ENCODE assay signal across 19 mouse cellular contexts in the genomic region with DNA sequence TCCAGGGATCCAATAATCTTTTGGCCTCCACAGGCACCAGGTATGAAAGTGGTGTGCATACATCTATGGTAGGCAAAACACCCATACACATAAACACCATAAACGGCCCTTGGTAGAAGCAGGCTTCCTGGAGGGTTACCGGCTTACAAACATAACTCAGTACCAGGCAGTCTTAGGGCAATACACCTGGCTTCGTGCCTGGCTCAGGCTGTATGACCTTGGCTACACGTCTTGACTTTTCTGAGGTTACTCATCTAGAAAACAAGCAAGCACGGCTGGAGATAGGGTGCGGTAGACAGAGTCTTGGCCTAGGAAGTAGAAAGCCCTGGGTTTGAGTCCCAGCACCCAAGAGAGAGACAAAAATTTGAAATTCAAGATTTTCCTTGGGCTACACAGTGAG. TPM values are rescaled to one million over a fixed set of nuclear protein-coding genes. Genes with fewer than 3 reads are reported as not detected.
A peak's percentile ranks its signal among the peaks of the same experiment; 100 is the strongest.
DNase-seq lines count a peak whose midpoint lies in the region; ATAC-seq and TF ChIP-seq lines count a peak whose summit lies in the region.
"Had no signal": no experiment of that assay in that cellular context is flagged by ENCODE, and none has a peak within 500 bp of the region (broad histone marks: within the 10 kb centered on the region; RNA-seq: fewer than 3 reads in every experiment).

No protein-coding gene starts in this region.

- 88% methylated on average over 6 of the region's 6 CpGs for WGBS in forebrain, embryonic 15.5 days
- WGBS in forebrain, postnatal 0 days = 86% methylated on average over 6 of the region's 6 CpGs
- 37% methylated on average over 6 of the region's 6 CpGs for WGBS in kidney, adult 2 months
- WGBS in kidney, embryonic 15.5 days = 85% methylated on average over 6 of the region's 6 CpGs
- WGBS in neural tube, embryonic 15.5 days = 84% methylated on average over 6 of the region's 6 CpGs

- H3K9ac ChIP-seq in forebrain, embryonic 15.5 days (replicated peaks) = no peak overlapping the region
- H3K9ac ChIP-seq in forebrain, postnatal 0 days = no peak overlapping the region
- no peak overlapping the region for H3K9ac ChIP-seq in kidney, embryonic 15.5 days
- H3K9ac ChIP-seq in neural tube, embryonic 15.5 days (replicated peaks) = no peak overlapping the region
- H3K9ac ChIP-seq: embryonic facial prominence, embryonic 12.5 days; hindbrain, embryonic 12.5 days; liver, embryonic 14.5 days had no signal

- peak; percentile 50 for DNase-seq in adrenal gland, postnatal 14 days
- DNase-seq in adrenal gland, postnatal 4 days (ENCODE audit: low spot score in 2 of 2) = no peak
- no peak for DNase-seq in forebrain, postnatal 0 days
- peak; percentile 72 for DNase-seq in kidney, adult 2 months
- no peak for DNase-seq in neural tube, embryonic 10.5 days (ENCODE audit: extremely low spot score, low spot score)
- DNase-seq: cerebellum, adult 9-10 months; right cerebral cortex, postnatal 14 days; spleen, adult 18-20 months had no signal

- H3K9me3 ChIP-seq in forebrain, embryonic 15.5 days = no peaks in the 10 kb centered on the region
- H3K9me3 ChIP-seq in forebrain, postnatal 0 days (ENCODE audit: low read length) = no peaks in the 10 kb centered on the region
- H3K9me3 ChIP-seq in kidney, embryonic 15.5 days (replicated peaks) = no peaks in the 10 kb centered on the region
- no peaks in the 10 kb centered on the region for H3K9me3 ChIP-seq in neural tube, embryonic 15.5 days (replicated peaks)
- H3K9me3 ChIP-seq: embryonic facial prominence, embryonic 12.5 days; heart, embryonic 10.5 days; hindbrain, embryonic 12.5 days; midbrain, embryonic 10.5 days had no signal

- H3K4me2 ChIP-seq in forebrain, embryonic 15.5 days (replicated peaks) = no peak overlapping the region
- H3K4me2 ChIP-seq in forebrain, postnatal 0 days (ENCODE audit: low read depth) = no peak overlapping the region
- no peak overlapping the region for H3K4me2 ChIP-seq in kidney, embryonic 15.5 days
- H3K4me2 ChIP-seq in neural tube, embryonic 15.5 days = no peak overlapping the region
- H3K4me2 ChIP-seq: embryonic facial prominence, embryonic 12.5 days had no signal

- no peak for TF ChIP-seq CTCF in forebrain, postnatal 0 days (IDR thresholded peaks at IDR 0.05; ENCODE audit: low read depth)
- no peak for TF ChIP-seq CTCF in kidney, adult 2 months (conservative IDR thresholded peaks at IDR 0.05; ENCODE audit: insufficient read depth, insufficient read length, low read depth, low read length)

- ATAC-seq in forebrain, embryonic 15.5 days (replicated peaks) = no peak
- no peak for ATAC-seq in forebrain, postnatal 0 days
- no peak for ATAC-seq in kidney, embryonic 15.5 days (replicated peaks; ENCODE audit: low FRiP score)
- no peak for ATAC-seq in neural tube, embryonic 15.5 days (ENCODE audit: low FRiP score)
- ATAC-seq: activated CD4-positive, CD25-positive, alpha-beta regulatory T cell, adult 4 months; CD4-positive, CD25-positive, alpha-beta regulatory T cell, adult 4 months had no signal

- H3K27me3 ChIP-seq in forebrain, embryonic 15.5 days = no peaks in the 10 kb centered on the region
- H3K27me3 ChIP-seq in forebrain, postnatal 0 days (ENCODE audit: insufficient read depth, low read length) = no peaks in the 10 kb centered on the region
- no peaks in the 10 kb centered on the region for H3K27me3 ChIP-seq in kidney, adult 2 months (replicated peaks; ENCODE audit: control insufficient read depth, insufficient read depth, low read length)
- no peaks in the 10 kb centered on the region for H3K27me3 ChIP-seq in kidney, embryonic 15.5 days
- H3K27me3 ChIP-seq in neural tube, embryonic 15.5 days (replicated peaks) = no peaks in the 10 kb centered on the region
- H3K27me3 ChIP-seq: embryonic facial prominence, embryonic 12.5 days; hindbrain, embryonic 12.5 days had no signal

- H3K36me3 ChIP-seq in forebrain, embryonic 15.5 days = no peaks in the 10 kb centered on the region
- peaks cover 7% of the 10 kb centered on the region; the same call in 1 of the 2 replicates for H3K36me3 ChIP-seq in forebrain, postnatal 0 days (ENCODE audit: insufficient read depth)
- no peaks in the 10 kb centered on the region for H3K36me3 ChIP-seq in kidney, adult 2 months (ENCODE audit: control insufficient read depth, insufficient read depth, low read length)
- H3K36me3 ChIP-seq in kidney, embryonic 15.5 days = peaks cover 51% of the 10 kb centered on the region
- peaks cover 19% of the 10 kb centered on the region for H3K36me3 ChIP-seq in neural tube, embryonic 15.5 days

- H3K4me1 ChIP-seq in forebrain, embryonic 15.5 days = peaks cover 35% of the 10 kb centered on the region
- peaks cover 22% of the 10 kb centered on the region for H3K4me1 ChIP-seq in forebrain, postnatal 0 days (ENCODE audit: insufficient read depth)
- H3K4me1 ChIP-seq in kidney, adult 2 months (ENCODE audit: control insufficient read depth, insufficient read depth, low read length) = no peaks in the 10 kb centered on the region
- peaks cover 17% of the 10 kb centered on the region for H3K4me1 ChIP-seq in kidney, embryonic 15.5 days
- peaks cover 23% of the 10 kb centered on the region for H3K4me1 ChIP-seq in neural tube, embryonic 15.5 days

- H3K27ac ChIP-seq in forebrain, embryonic 15.5 days (replicated peaks) = 0 out of 2 replicates have a peak overlapping the region, but pooled peaks have one; percentile 71
- H3K27ac ChIP-seq in forebrain, postnatal 0 days (ENCODE audit: low read depth, low read length) = no peak overlapping the region
- no peak overlapping the region for H3K27ac ChIP-seq in kidney, adult 2 months (ENCODE audit: insufficient read depth, low read depth, low read length)
- no peak overlapping the region for H3K27ac ChIP-seq in kidney, embryonic 15.5 days
- 0 out of 2 replicates have a peak overlapping the region, but pooled peaks have one; percentile 25 for H3K27ac ChIP-seq in neural tube, embryonic 15.5 days (replicated peaks)
- H3K27ac ChIP-seq: embryonic facial prominence, embryonic 12.5 days; heart, embryonic 10.5 days; hindbrain, embryonic 12.5 days; liver, embryonic 14.5 days; macrophage had no signal

- no peak for TF ChIP-seq POLR2A in kidney, adult 2 months (IDR thresholded peaks at IDR 0.05; ENCODE audit: low read depth, low read length)

- H3K4me3 ChIP-seq in forebrain, embryonic 15.5 days = no peak overlapping the region
- no peak overlapping the region for H3K4me3 ChIP-seq in forebrain, postnatal 0 days (ENCODE audit: low read depth, low read length)
- H3K4me3 ChIP-seq in kidney, adult 2 months (ENCODE audit: insufficient read depth, low read depth, low read length) = no peak overlapping the region
- H3K4me3 ChIP-seq in kidney, embryonic 15.5 days (replicated peaks) = no peak overlapping the region
- H3K4me3 ChIP-seq in neural tube, embryonic 15.5 days (replicated peaks) = no peak overlapping the region
- H3K4me3 ChIP-seq: embryonic facial prominence, embryonic 12.5 days; heart, embryonic 10.5 days; hindbrain, embryonic 12.5 days; midbrain, embryonic 10.5 days had no signal

RNA-seq across cellular contexts. Expression of a gene that starts 8.8 kb away (rescaled TPM):
- 24.0 and 24.9 TPM in 2 replicates for total RNA-seq in adrenal gland, postnatal 14 days (2021)
- total RNA-seq in adrenal gland, postnatal 4 days (2021) = 10 to 100 TPM; 56.4 to 75.6 TPM
- 732 and 750 TPM in 2 replicates for polyA plus RNA-seq in forebrain, embryonic 15.5 days (2015; fragmentation: Nextera tagmentation; extraction: Ambion mirVana)
- total RNA-seq in forebrain, postnatal 0 days (2014; rRNA removed) = 545 and 619 TPM in 2 replicates
- polyA plus RNA-seq in forebrain, postnatal 0 days (2015; fragmentation: Nextera tagmentation; extraction: Ambion mirVana) = 603 and 619 TPM in 2 replicates
- 16.9 and 21.0 TPM in 2 replicates for polyA plus RNA-seq in kidney, adult 2 months (2012; rRNA removed)
- 168 and 193 TPM in 2 replicates for polyA plus RNA-seq in kidney, embryonic 15.5 days (2015; fragmentation: Nextera tagmentation; extraction: Ambion mirVana)
- polyA plus RNA-seq in neural tube, embryonic 15.5 days (2015; fragmentation: Nextera tagmentation; extraction: Ambion mirVana) = 389 and 450 TPM in 2 replicates
- polyA plus RNA-seq: CD4-positive, CD25-positive, alpha-beta regulatory T cell, adult 4 months; macrophage had no signal

RNA-seq across cellular contexts. Expression of a gene that starts 16.8 kb away (rescaled TPM):
- 23.8 and 26.7 TPM in 2 replicates for total RNA-seq in adrenal gland, postnatal 14 days (2021)
- 10 to 100 TPM; 44.5 to 47.1 TPM for total RNA-seq in adrenal gland, postnatal 4 days (2021)
- 135 and 138 TPM in 2 replicates for polyA plus RNA-seq in forebrain, embryonic 15.5 days (2015; fragmentation: Nextera tagmentation; extraction: Ambion mirVana)
- 26.6 and 36.7 TPM in 2 replicates for total RNA-seq in forebrain, postnatal 0 days (2014; rRNA removed)
- polyA plus RNA-seq in forebrain, postnatal 0 days (2015; fragmentation: Nextera tagmentation; extraction: Ambion mirVana) = 114 and 115 TPM in 2 replicates
- 22.8 and 23.5 TPM in 2 replicates for polyA plus RNA-seq in kidney, adult 2 months (2012; rRNA removed)
- 141 and 169 TPM in 2 replicates for polyA plus RNA-seq in kidney, embryonic 15.5 days (2015; fragmentation: Nextera tagmentation; extraction: Ambion mirVana)
- 169 and 176 TPM in 2 replicates for polyA plus RNA-seq in neural tube, embryonic 15.5 days (2015; fragmentation: Nextera tagmentation; extraction: Ambion mirVana)

RNA-seq across cellular contexts. Expression of a gene that starts 32.4 kb away (rescaled TPM):
- total RNA-seq in adrenal gland, postnatal 14 days (2021) = 3.4 and 11.6 TPM in 2 replicates
- total RNA-seq in adrenal gland, postnatal 4 days (2021) = 1 to 10 TPM; 2.6 to 4.7 TPM
- 3.6 and 4.0 TPM in 2 replicates for polyA plus RNA-seq in forebrain, embryonic 15.5 days (2015; fragmentation: Nextera tagmentation; extraction: Ambion mirVana)
- total RNA-seq in forebrain, postnatal 0 days (2014; rRNA removed) = 2.5 and 4.8 TPM in 2 replicates
- polyA plus RNA-seq in forebrain, postnatal 0 days (2015; fragmentation: Nextera tagmentation; extraction: Ambion mirVana) = 0.82 TPM in 2 replicates
- polyA plus RNA-seq in kidney, adult 2 months (2012; rRNA removed) = 4.7 and 7.7 TPM in 2 replicates
- 2.9 and 3.0 TPM in 2 replicates for polyA plus RNA-seq in kidney, embryonic 15.5 days (2015; fragmentation: Nextera tagmentation; extraction: Ambion mirVana)
- polyA plus RNA-seq in neural tube, embryonic 15.5 days (2015; fragmentation: Nextera tagmentation; extraction: Ambion mirVana) = 4.2 and 4.6 TPM in 2 replicates

RNA-seq across cellular contexts. Expression of a gene that starts 32.6 kb away (rescaled TPM):
- 3.1 and 6.0 TPM in 2 replicates for total RNA-seq in adrenal gland, postnatal 14 days (2021)
- total RNA-seq in adrenal gland, postnatal 4 days (2021) = 1 to 10 TPM; 6.4 to 8.0 TPM
- 3.2 and 3.4 TPM in 2 replicates for polyA plus RNA-seq in forebrain, embryonic 15.5 days (2015; fragmentation: Nextera tagmentation; extraction: Ambion mirVana)
- total RNA-seq in forebrain, postnatal 0 days (2014; rRNA removed) = 108 and 118 TPM in 2 replicates
- 7.8 and 8.7 TPM in 2 replicates for polyA plus RNA-seq in forebrain, postnatal 0 days (2015; fragmentation: Nextera tagmentation; extraction: Ambion mirVana)
- polyA plus RNA-seq in kidney, adult 2 months (2012; rRNA removed) = 0.64 and 0.81 TPM in 2 replicates
- polyA plus RNA-seq in kidney, embryonic 15.5 days (2015; fragmentation: Nextera tagmentation; extraction: Ambion mirVana) = 0.70 and 0.75 TPM in 2 replicates
- polyA plus RNA-seq in neural tube, embryonic 15.5 days (2015; fragmentation: Nextera tagmentation; extraction: Ambion mirVana) = 4.2 and 5.8 TPM in 2 replicates
- polyA plus RNA-seq: activated CD4-positive, CD25-positive, alpha-beta regulatory T cell, adult 4 months; CD4-positive, CD25-positive, alpha-beta regulatory T cell, adult 4 months; macrophage had no signal

RNA-seq across cellular contexts. Expression of a gene that starts 39.8 kb away (rescaled TPM):
- total RNA-seq in adrenal gland, postnatal 14 days (2021) = 38.4 and 46.0 TPM in 2 replicates
- 10 to 100 TPM; 54.0 to 57.4 TPM for total RNA-seq in adrenal gland, postnatal 4 days (2021)
- 67.2 and 68.4 TPM in 2 replicates for polyA plus RNA-seq in forebrain, embryonic 15.5 days (2015; fragmentation: Nextera tagmentation; extraction: Ambion mirVana)
- total RNA-seq in forebrain, postnatal 0 days (2014; rRNA removed) = 65.2 and 69.6 TPM in 2 replicates
- polyA plus RNA-seq in forebrain, postnatal 0 days (2015; fragmentation: Nextera tagmentation; extraction: Ambion mirVana) = 46.1 and 51.7 TPM in 2 replicates
- 68.5 and 71.2 TPM in 2 replicates for polyA plus RNA-seq in kidney, adult 2 months (2012; rRNA removed)
- polyA plus RNA-seq in kidney, embryonic 15.5 days (2015; fragmentation: Nextera tagmentation; extraction: Ambion mirVana) = 80.4 and 87.4 TPM in 2 replicates
- polyA plus RNA-seq in neural tube, embryonic 15.5 days (2015; fragmentation: Nextera tagmentation; extraction: Ambion mirVana) = 48.8 and 53.1 TPM in 2 replicates

Comparison
In these comparisons a context has a peak if more than half of its experiments do, and no peak if none do; other contexts are left out.
1. DNase-seq: peak in adrenal gland, postnatal 14 days (single experiment) and kidney, adult 2 months (single experiment); none in adrenal gland, postnatal 4 days (0 of 2), forebrain, postnatal 0 days (single experiment) and neural tube, embryonic 10.5 days (single experiment).
2. H3K27ac ChIP-seq: peak in forebrain, embryonic 15.5 days (single experiment) and neural tube, embryonic 15.5 days (single experiment); none in forebrain, postnatal 0 days (single experiment), kidney, adult 2 months (single experiment) and kidney, embryonic 15.5 days (single experiment).